Mouse (Mus musculus) forebrain, embryonic 16.5 days (tissue): ENCODE measurements around the gene Cpeb1. TPM values are rescaled to one million over a fixed set of nuclear protein-coding genes. Genes with fewer than 3 reads are reported as not detected.

Source experiments
- ATAC-seq: fragments of 200-750 bp; cut with Nextera tagmentation; 2 replicates; pipeline ENCODE4 v1.8.0; 2017; ENCODE audit warnings: mild to moderate bottlenecking, moderate library complexity
- H3K27ac ChIP-seq: fragments of 300-500 bp; sonication (generic); 2 replicates; pipeline ENCODE4 v1.5.1; 2014; ENCODE audit warnings: low read length, control low read depth
- H3K27me3 ChIP-seq: fragments of 300-500 bp; sonication (generic); replicated peaks from 2 replicates; pipeline ENCODE4 v1.6.1; 2014; ENCODE audit warnings: low read length; ENCODE audit not compliant: control insufficient read depth, insufficient read depth
- H3K36me3 ChIP-seq: fragments of 300-500 bp; sonication (generic); 2 replicates; pipeline ENCODE4 v1.6.1; 2014; ENCODE audit not compliant: control insufficient read depth, insufficient read depth
- H3K4me1 ChIP-seq: fragments of 300-500 bp; sonication (generic); replicated peaks from 2 replicates; pipeline ENCODE4 v1.6.1; 2014; ENCODE audit warnings: low read length; ENCODE audit not compliant: control insufficient read depth, insufficient read depth
- H3K4me2 ChIP-seq: fragments of 300-500 bp; sonication (generic); 2 replicates; pipeline ENCODE4 v1.6.1; 2014; ENCODE audit warnings: mild to moderate bottlenecking, low read length, control low read depth
- H3K4me3 ChIP-seq: fragments of 300-500 bp; sonication (generic); replicated peaks from 2 replicates; pipeline ENCODE4 v1.5.1; 2014; ENCODE audit warnings: mild to moderate bottlenecking, low read length, control low read depth
- H3K9ac ChIP-seq: fragments of 300-500 bp; sonication (generic); replicated peaks from 2 replicates; pipeline ENCODE4 v1.6.1; 2014; ENCODE audit warnings: low read depth, low read length, control low read depth
- H3K9me3 ChIP-seq: fragments of 300-500 bp; sonication (generic); 2 replicates; pipeline ENCODE4 v1.6.1; 2016; ENCODE audit warnings: low read length; ENCODE audit not compliant: control insufficient read depth
- WGBS: fragments of 180-500 bp; shearing (Covaris S2); extraction: QIAGEN DNeasy Blood & Tissue Kit; methylation state at CpG from one replicate; pipeline ENCODE4 v1.1.7; 2014; 5-methylcytosine and 5-hydroxymethylcytosine counted together
- polyA plus RNA-seq: library from polyadenylated mRNA; unstranded; fragments of >200 nt; fragmentation: Nextera tagmentation; extraction: Ambion mirVana; gene quantifications from 2 replicates; pipeline ENCODE4 v1.2.1, GENCODE M21; 2015

Gene Cpeb1
- 2.1 and 2.9 TPM in 2 replicates for polyA plus RNA-seq

DNA sequence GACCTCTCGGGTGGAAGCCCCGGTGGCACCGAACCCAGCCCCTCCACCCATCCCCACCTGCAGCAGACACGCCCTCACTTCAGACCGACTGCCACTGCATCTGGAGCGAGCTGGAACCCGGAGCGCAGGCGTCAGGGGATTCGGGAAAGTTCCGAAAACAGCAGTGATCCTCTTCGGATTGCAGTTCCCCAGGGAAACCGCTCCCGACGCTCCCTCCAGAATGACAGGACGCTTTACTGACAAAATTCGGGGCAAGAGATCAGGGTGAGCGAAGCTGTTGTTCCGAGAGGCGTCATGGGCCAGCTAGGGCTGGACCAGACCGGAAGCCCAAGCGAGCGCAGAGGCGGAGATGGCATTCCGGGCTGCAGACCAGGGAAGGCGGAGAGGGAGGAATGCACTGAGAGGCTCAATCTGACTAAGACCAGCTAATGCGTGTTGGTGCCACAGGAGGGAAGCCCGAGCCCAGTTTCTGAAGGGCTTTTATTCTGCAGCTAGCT lies at the start of gene Cpeb1:
Cpeb1 (minus strand) TSS at position 311 of the 497 bp plus-strand sequence.
- H3K9ac ChIP-seq, result peak within 1 kb of the TSS; percentile 48
- H3K9me3 ChIP-seq, result no peaks in the 10 kb centered on the region
- H3K27me3 ChIP-seq, result peaks cover 61% of the 10 kb centered on the region
- H3K36me3 ChIP-seq, result no peaks in the 10 kb centered on the region
- peak within 1 kb of the TSS; percentile 63 for H3K4me3 ChIP-seq
- ATAC-seq, result peak; percentile 55
- H3K4me2 ChIP-seq, result peak within 1 kb of the TSS; percentile 93
- H3K4me1 ChIP-seq, result peaks cover 26% of the 10 kb centered on the region
- H3K27ac ChIP-seq, result no peak within 1 kb of the TSS
- under 1% methylated on average over 28 of the region's 28 CpGs for WGBS

- H3K4me1 ChIP-seq, result no peaks in the 10 kb centered on the region
- H3K9me3 ChIP-seq, result no peaks in the 10 kb centered on the region
- no peak overlapping the region for H3K4me2 ChIP-seq
- ATAC-seq, result no peak
- H3K27me3 ChIP-seq, result no peaks in the 10 kb centered on the region
- 84% methylated on average over 2 of the region's 2 CpGs for WGBS
- no peak overlapping the region for H3K4me3 ChIP-seq
- H3K9ac ChIP-seq, result no peak overlapping the region
- H3K36me3 ChIP-seq, result no peaks in the 10 kb centered on the region
- H3K27ac ChIP-seq, result no peak overlapping the region
These were observed 45.8 kb upstream of the Cpeb1 start for GRCm38 (mm10) chr7:81501050-81501449.

DNA sequence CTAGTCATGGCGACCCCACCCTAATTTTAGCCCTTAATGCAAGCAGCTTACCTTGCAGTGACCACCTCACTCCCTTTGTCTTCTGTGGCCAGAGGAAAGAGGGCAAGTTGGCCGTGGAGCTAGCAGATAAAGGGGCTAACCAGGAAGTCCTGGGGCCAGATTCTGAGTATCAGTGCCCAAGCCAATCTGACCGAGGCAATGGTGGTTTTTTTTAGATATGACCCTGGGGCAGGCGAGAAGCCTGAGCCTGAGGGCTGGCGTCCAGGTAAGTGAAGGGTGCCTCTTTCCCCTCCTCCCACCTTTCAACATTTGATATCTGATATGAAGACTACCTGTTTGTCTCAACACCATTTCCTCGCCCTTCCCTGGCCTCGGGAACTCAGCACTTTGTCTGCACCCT lies 42.9 kb upstream of the Cpeb1 start, which contains the start of gene BC048679:
BC048679 (minus strand) TSS at position 101 of the 400 bp plus-strand sequence.
- H3K9me3 ChIP-seq, result no peaks in the 10 kb centered on the region
- H3K4me3 ChIP-seq, result no peak within 1 kb of the TSS
- no peaks in the 10 kb centered on the region for H3K36me3 ChIP-seq
- H3K4me2 ChIP-seq, result no peak within 1 kb of the TSS
- ATAC-seq, result no peak
- no peaks in the 10 kb centered on the region for H3K27me3 ChIP-seq
- no peak within 1 kb of the TSS for H3K9ac ChIP-seq
- H3K27ac ChIP-seq, result no peak within 1 kb of the TSS
- no peaks in the 10 kb centered on the region; the same call in 1 of the 2 replicates for H3K4me1 ChIP-seq
- 76% methylated on average over 7 of the region's 7 CpGs for WGBS

DNA sequence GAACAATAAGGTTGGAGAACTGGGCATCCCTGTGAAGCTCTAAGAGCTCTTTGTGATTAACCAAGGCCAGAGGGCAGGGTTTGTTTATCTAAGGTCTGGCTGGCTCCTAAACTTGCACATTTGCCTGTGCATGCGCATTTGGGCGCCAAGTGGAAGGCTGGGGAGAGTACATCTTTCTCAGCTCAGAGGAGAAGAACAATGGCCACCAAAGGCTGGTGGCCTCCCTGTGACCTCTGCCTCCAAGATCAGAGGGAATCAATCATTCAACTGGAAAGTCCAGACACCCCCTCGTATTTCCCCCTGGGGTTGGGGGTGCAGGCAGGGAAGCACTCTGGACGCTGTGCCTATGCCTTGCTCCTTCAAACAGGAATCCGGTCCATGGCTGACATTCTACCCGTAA lies 41.9 kb upstream of the Cpeb1 start:
- no peaks in the 10 kb centered on the region for H3K27me3 ChIP-seq
- H3K9me3 ChIP-seq, result no peaks in the 10 kb centered on the region
- H3K9ac ChIP-seq, result no peak overlapping the region
- H3K4me1 ChIP-seq, result peaks cover 5% of the 10 kb centered on the region
- no peak overlapping the region for H3K4me2 ChIP-seq
- WGBS, result 17% methylated on average over 6 of the region's 6 CpGs
- H3K36me3 ChIP-seq, result no peaks in the 10 kb centered on the region
- no peak overlapping the region for H3K4me3 ChIP-seq
- ATAC-seq, result no peak
- no peak overlapping the region for H3K27ac ChIP-seq

DNA sequence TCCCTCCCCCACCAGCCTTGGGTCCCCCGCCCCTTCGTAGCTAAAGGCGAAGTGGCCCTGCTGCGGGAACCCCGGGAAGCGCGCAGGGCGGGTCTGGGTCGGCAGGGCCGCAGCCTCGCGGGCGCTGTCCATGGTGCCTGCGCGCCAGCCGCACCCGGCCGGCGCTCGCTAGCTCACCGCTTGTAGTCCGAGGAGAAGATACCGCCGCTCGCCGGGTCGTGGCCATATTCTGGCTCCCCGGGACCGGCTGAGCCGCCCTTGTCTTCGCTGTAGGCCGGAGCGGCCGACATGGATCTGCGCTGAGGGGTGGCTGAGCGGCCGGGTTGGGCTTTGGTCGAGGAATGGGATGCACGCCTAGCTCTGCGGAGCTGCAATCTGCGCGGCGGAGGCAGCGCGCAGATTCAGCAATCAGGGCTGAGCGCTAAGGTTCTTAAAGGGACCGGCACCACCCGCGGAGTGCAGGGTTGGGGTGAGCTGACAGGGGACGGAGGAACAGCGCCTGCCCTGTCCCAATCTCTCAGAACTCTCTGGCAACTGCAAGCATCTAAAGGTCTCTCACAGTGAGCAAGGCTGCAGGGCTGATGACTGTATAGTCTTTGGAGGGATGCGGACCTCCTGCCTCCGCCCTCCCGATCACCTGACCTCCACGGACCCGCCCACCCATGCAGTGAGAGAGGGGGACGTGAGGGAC lies 38.2 kb upstream of the Cpeb1 start, which contains the start of gene Ap3b2:
Ap3b2 (minus strand) TSS at position 595 of the 691 bp plus-strand sequence.
- H3K36me3 ChIP-seq, result no peaks in the 10 kb centered on the region
- peak within 1 kb of the TSS; percentile 82 for H3K4me3 ChIP-seq
- H3K9me3 ChIP-seq, result no peaks in the 10 kb centered on the region
- H3K9ac ChIP-seq, result peak within 1 kb of the TSS; percentile 94
- peak; percentile 92 for ATAC-seq
- H3K4me2 ChIP-seq, result peak within 1 kb of the TSS; percentile 63
- H3K27ac ChIP-seq, result peak within 1 kb of the TSS; percentile 97
- under 1% methylated on average over 56 of the region's 57 CpGs for WGBS
- H3K4me1 ChIP-seq, result peaks cover 5% of the 10 kb centered on the region
- no peaks in the 10 kb centered on the region for H3K27me3 ChIP-seq

DNA sequence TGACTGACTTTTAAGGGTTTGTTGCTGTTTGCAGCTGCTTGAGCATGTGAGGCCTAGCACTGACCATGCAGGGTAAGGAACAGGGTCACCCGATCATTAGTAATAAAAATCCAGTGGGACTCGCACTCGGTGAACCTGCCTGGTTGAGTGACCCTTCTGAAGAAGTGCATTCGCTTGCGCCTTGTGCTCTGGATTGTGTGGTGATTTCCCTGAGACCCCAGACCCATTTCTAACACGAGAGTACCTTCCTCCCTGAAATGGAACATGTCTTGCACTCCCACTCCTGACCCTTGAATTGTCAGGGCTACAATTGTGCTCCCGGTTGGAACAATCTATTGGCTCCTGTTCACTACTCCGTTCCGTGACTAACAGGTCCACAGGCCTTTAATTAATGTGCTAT lies 37.4 kb upstream of the Cpeb1 start:
- Histone ChIP-seq H3K4me3 (peak overlapping the region; percentile 82), H3K27me3 (no peaks in the 10 kb centered on the region), H3K36me3 (no peaks in the 10 kb centered on the region), H3K4me1 (peaks cover 5% of the 10 kb centered on the region), H3K4me2 (peak overlapping the region; percentile 63), H3K27ac (peak overlapping the region; percentile 97), H3K9ac (peak overlapping the region; percentile 94), H3K9me3 (no peaks in the 10 kb centered on the region)
- no peak for ATAC-seq
- 36% methylated on average over 9 of the region's 9 CpGs for WGBS

GRCm38 (mm10) chr7:81489649-81490048 lies 34.4 kb upstream of the Cpeb1 start:
- no peak for ATAC-seq
- Histone ChIP-seq H3K9ac (no peak overlapping the region), H3K4me1 (peaks cover 5% of the 10 kb centered on the region), H3K27ac (no peak overlapping the region), H3K4me2 (no peak overlapping the region), H3K27me3 (no peaks in the 10 kb centered on the region), H3K9me3 (no peaks in the 10 kb centered on the region), H3K36me3 (peaks cover 1% of the 10 kb centered on the region; the same call in 1 of the 2 replicates), H3K4me3 (no peak overlapping the region)
- 8% methylated on average over 9 of the region's 9 CpGs for WGBS

- Histone ChIP-seq H3K9me3 (no peaks in the 10 kb centered on the region), H3K4me1 (0 out of 2 replicates have a peak, but pooled peaks cover 2% of the 10 kb centered on the region), H3K4me2 (no peak overlapping the region), H3K9ac (no peak overlapping the region), H3K27ac (no peak overlapping the region), H3K27me3 (peaks cover 6% of the 10 kb centered on the region), H3K36me3 (peaks cover 17% of the 10 kb centered on the region), H3K4me3 (no peak overlapping the region)
- ATAC-seq, result no peak
- 2% methylated on average over 8 of the region's 8 CpGs for WGBS
These were observed 25.5 kb upstream of the Cpeb1 start for GRCm38 (mm10) chr7:81480800-81481199.

DNA sequence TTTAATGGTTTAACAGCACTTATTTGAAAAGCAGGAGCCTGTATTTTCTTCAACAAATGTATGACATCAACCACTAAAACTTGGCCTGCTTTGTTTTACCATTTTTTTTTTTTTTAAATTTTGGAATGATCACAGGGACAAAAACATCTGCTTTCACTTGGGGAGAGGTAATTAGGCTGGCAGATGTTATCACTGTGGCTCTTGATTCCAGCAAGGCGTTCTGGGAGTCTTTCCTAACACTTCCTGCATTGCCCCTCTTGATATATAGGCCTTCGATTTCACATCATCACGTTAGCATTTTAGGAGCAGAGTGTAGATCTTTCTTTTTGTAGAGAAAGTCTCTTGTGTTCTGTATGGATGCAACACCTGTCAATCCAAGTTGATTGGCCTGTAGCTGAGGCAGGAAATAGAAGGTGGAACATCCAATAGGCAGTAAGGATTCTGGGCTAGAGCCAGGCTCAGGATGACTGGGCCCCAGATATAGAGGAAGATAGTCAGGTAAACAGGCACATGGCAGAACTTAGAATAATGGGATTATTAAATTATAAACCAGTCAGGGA lies 24.3 kb upstream of the Cpeb1 start:
- 0 out of 2 replicates have a peak, but pooled peaks cover 2% of the 10 kb centered on the region for H3K4me1 ChIP-seq
- H3K4me3 ChIP-seq, result no peak overlapping the region
- H3K4me2 ChIP-seq, result no peak overlapping the region
- no peak overlapping the region for H3K9ac ChIP-seq
- H3K36me3 ChIP-seq, result peaks cover 15% of the 10 kb centered on the region
- H3K27ac ChIP-seq, result no peak overlapping the region
- H3K27me3 ChIP-seq, result peaks cover 6% of the 10 kb centered on the region
- 77% methylated on average over 3 of the region's 3 CpGs for WGBS
- no peaks in the 10 kb centered on the region for H3K9me3 ChIP-seq
- ATAC-seq, result no peak
